Mouse (Mus musculus): ENCODE data around the gene Gjb5.

Gene Gjb5

GRCm38 (mm10) chr4:127345000-127345399, 13.0 kb downstream of the Gjb5 start:
- no peak for DNase-seq

- no peak for DNase-seq
Measured at GRCm38 (mm10) chr4:127341372-127341771, 16.6 kb downstream of the Gjb5 start.

- no peak for DNase-seq
Measured at GRCm38 (mm10) chr4:127337668-127338067, 20.3 kb downstream of the Gjb5 start.

- DNase-seq = no peak
Measured at GRCm38 (mm10) chr4:127334870-127335504, 23.0 kb downstream of the Gjb5 start.

GRCm38 (mm10) chr4:127331171-127331570, 26.8 kb downstream of the Gjb5 start:
- no peak for DNase-seq

GRCm38 (mm10) chr4:127330181-127331100, 27.5 kb downstream of the Gjb5 start, which contains the start of gene Gjb3:
Gene Gjb3, minus strand, starts transcription at chr4:127330844.
- DNase-seq = no peak

- no peak for DNase-seq
Measured at GRCm38 (mm10) chr4:127329751-127330150, 28.2 kb downstream of the Gjb5 start.

GRCm38 (mm10) chr4:127329046-127329445, 28.9 kb downstream of the Gjb5 start:
- no peak for DNase-seq

- no peak for DNase-seq
Measured at GRCm38 (mm10) chr4:127328378-127328777, 29.6 kb downstream of the Gjb5 start.

- DNase-seq = no peak
Measured at GRCm38 (mm10) chr4:127327749-127328148, 30.2 kb downstream of the Gjb5 start.

GRCm38 (mm10) chr4:127327258-127327657, 30.7 kb downstream of the Gjb5 start:
- no peak for DNase-seq

GRCm38 (mm10) chr4:127325276-127325675, 32.7 kb downstream of the Gjb5 start:
- no peak for DNase-seq

GRCm38 (mm10) chr4:127324759-127325158, 33.2 kb downstream of the Gjb5 start:
- DNase-seq = peak; percentile 70 to 77

- no peak for DNase-seq
Measured at GRCm38 (mm10) chr4:127324296-127324695, 33.7 kb downstream of the Gjb5 start.

- DNase-seq = no peak
Measured at GRCm38 (mm10) chr4:127323651-127324050, 34.3 kb downstream of the Gjb5 start.

- peak; percentile 70 to 76 for DNase-seq
Measured at GRCm38 (mm10) chr4:127319613-127320012, 38.4 kb downstream of the Gjb5 start.

GRCm38 (mm10) chr4:127317143-127317542, 40.8 kb downstream of the Gjb5 start:
- no peak for DNase-seq

GRCm38 (mm10) chr4:127315753-127316152, 42.2 kb downstream of the Gjb5 start:
- no peak for DNase-seq

- DNase-seq = no peak
Measured at GRCm38 (mm10) chr4:127314585-127314984, 43.4 kb downstream of the Gjb5 start.

GRCm38 (mm10) chr4:127313861-127314260, 44.1 kb downstream of the Gjb5 start, which contains the start of gene Gja4:
Gene Gja4, minus strand, starts transcription at chr4:127314039.
- DNase-seq = peak; percentile 65 to 72

GRCm38 (mm10) chr4:127312349-127312748, 45.6 kb downstream of the Gjb5 start:
- DNase-seq = no peak

GRCm38 (mm10) chr4:127311561-127311960, 46.4 kb downstream of the Gjb5 start:
- DNase-seq = peak; percentile 28 to 34

GRCm38 (mm10) chr4:127306915-127307314, 51.1 kb downstream of the Gjb5 start:
- no peak for DNase-seq

Data from cerebellum, adult 18-20 months (tissue).